In genomic region chr19:26531390-26531789, GRCm38 (mm10) we compare ENCODE assay signal across 20 mouse cellular contexts.
"Had no signal": no experiment of that assay in that cellular context is flagged by ENCODE, and none has a peak within 500 bp of the region (broad histone marks: within the 10 kb centered on the region; RNA-seq: fewer than 3 reads in every experiment).

No protein-coding gene starts in this region.

- ATAC-seq: forebrain, embryonic 14.5 days; forebrain, embryonic 15.5 days; forebrain, embryonic 16.5 days; forebrain, postnatal 0 days had no signal

- DNase-seq: cerebellum, adult 8-10 months; cerebellum, adult 9-10 months; cerebellum, adult 9-11 months; cerebellum, postnatal 10 days; cerebellum, postnatal 14 days; cerebellum, postnatal 25 days; cerebellum, postnatal 36 days; embryo, embryonic 11 days; forebrain, postnatal 0 days; gastrocnemius, adult 2 months; gastrocnemius, postnatal 10 days; gastrocnemius, postnatal 14 days; gastrocnemius, postnatal 25 days; gastrocnemius, postnatal 36 days; heart, adult 11 months; heart, adult 18-20 months; heart, adult 2 months had no signal
